Mouse (Mus musculus) MEL (cell line): ENCODE results near the gene Erh. TPM values are rescaled to one million over a fixed set of nuclear protein-coding genes. Genes with fewer than 3 reads are reported as not detected.

Experiments
- DNase-seq: peaks from one replicate; pipeline ENCODE4 v3.0.0; 2011; ENCODE audit warnings: low read depth, low spot score
- H3K27ac ChIP-seq: 2 replicates; pipeline ENCODE4 v1.5.1; 2012; ENCODE audit warnings: low read depth, mild to moderate bottlenecking, control low read depth, low read length, moderate library complexity; ENCODE audit not compliant: control insufficient read depth
- H3K27me3 ChIP-seq, 2 experiments: fragments of 150-350 bp in 1 of 2; sonication (generic) in 1 of 2; 2 replicates each; pipeline ENCODE4 v1.6.1; 2012; ENCODE audit warnings: low read length in 2 of 2, mild to moderate bottlenecking in 2 of 2, improper control_type of control experiment in 1 of 2, moderate library complexity in 1 of 2; ENCODE audit not compliant: insufficient read depth in 2 of 2, control insufficient read depth in 1 of 2
- H3K36me3 ChIP-seq, 2 experiments: 2 replicates each; pipeline ENCODE4 v1.6.1; 2012 to 2014; ENCODE audit warnings: low read length in 2 of 2, improper control_type of control experiment in 1 of 2, inconsistent platforms in 1 of 2, mild to moderate bottlenecking in 1 of 2; ENCODE audit not compliant: insufficient read depth in 2 of 2, control insufficient read depth in 1 of 2
- H3K4me1 ChIP-seq, 2 experiments: fragments of 150-350 bp in 1 of 2; sonication (generic) in 1 of 2; 2 replicates each; pipeline ENCODE4 v1.6.1; 2012; ENCODE audit warnings: low read length in 2 of 2, improper control_type of control experiment in 1 of 2, mild to moderate bottlenecking in 1 of 2; ENCODE audit not compliant: insufficient read depth in 2 of 2, control insufficient read depth in 1 of 2
- H3K4me3 ChIP-seq, 2 experiments: fragments of 150-350 bp in 1 of 2; sonication (generic) in 1 of 2; 2 replicates each; pipeline ENCODE4 v1.5.1; 2012; ENCODE audit warnings: low read depth in 2 of 2, low read length in 2 of 2, mild to moderate bottlenecking in 2 of 2, moderate library complexity in 2 of 2, control low read depth in 1 of 2, improper control_type of control experiment in 1 of 2; ENCODE audit not compliant: control insufficient read depth in 1 of 2, insufficient read depth in 1 of 2
- H3K79me2 ChIP-seq: 2 replicates; pipeline ENCODE4 v1.6.1; 2012; ENCODE audit warnings: mild to moderate bottlenecking, low read length, moderate library complexity; ENCODE audit not compliant: control insufficient read depth, poor library complexity, insufficient read depth
- H3K9ac ChIP-seq: 2 replicates; pipeline ENCODE4 v1.6.1; 2012; ENCODE audit warnings: low read depth, mild to moderate bottlenecking, control low read depth, low read length, moderate library complexity; ENCODE audit not compliant: control insufficient read depth, poor library complexity, severe bottlenecking
- H3K9me3 ChIP-seq: fragments of 150-350 bp; sonication (generic); replicated peaks from 2 replicates; pipeline ENCODE4 v1.6.1; 2012; ENCODE audit warnings: mild to moderate bottlenecking, low read length, improper control_type of control experiment, moderate library complexity; ENCODE audit not compliant: insufficient read depth
- BHLHE40 ChIP-seq: IDR thresholded peaks from 2 replicates; pipeline ENCODE4 v1.6.1; 2012; ENCODE audit warnings: low read depth, mild to moderate bottlenecking, inconsistent platforms, low read length, improper control_type of control experiment, borderline replicate concordance
- CHD2 ChIP-seq: IDR thresholded peaks from 2 replicates; pipeline ENCODE4 v1.6.1; 2011; ENCODE audit warnings: low read length, improper control_type of control experiment
- CTCF ChIP-seq, 3 experiments: IDR thresholded peaks in 2 of 3; conservative IDR thresholded peaks in 1 of 3; 2 replicates each; pipeline ENCODE4 v1.5.1; 2011 to 2012; ENCODE audit warnings: low read length in 3 of 3, low read depth in 2 of 3, mild to moderate bottlenecking in 2 of 3, improper control_type of control experiment in 1 of 3, inconsistent platforms in 1 of 3, mixed read lengths in 1 of 3, moderate library complexity in 1 of 3; ENCODE audit not compliant: control insufficient read depth in 1 of 3, insufficient read depth in 1 of 3, poor library complexity in 1 of 3, severe bottlenecking in 1 of 3
- EP300 ChIP-seq, 2 experiments: IDR thresholded peaks; 2 replicates each; pipeline ENCODE4 v1.6.1; 2011; ENCODE audit warnings: improper control_type of control experiment in 2 of 2, low read length in 2 of 2, low read depth in 1 of 2, mild to moderate bottlenecking in 1 of 2
- JUND ChIP-seq: IDR thresholded peaks from 2 replicates; pipeline ENCODE4 v1.6.1; 2011; ENCODE audit warnings: low read depth, mild to moderate bottlenecking, improper control_type of control experiment, low read length
- MAFK ChIP-seq: IDR thresholded peaks from 2 replicates; pipeline ENCODE4 v1.6.1; 2011; ENCODE audit warnings: low read depth, mild to moderate bottlenecking, low read length, improper control_type of control experiment, borderline replicate concordance
- MEF2A ChIP-seq: IDR thresholded peaks from 2 replicates; pipeline ENCODE4 v1.6.1; 2014; ENCODE audit warnings: low read depth, mild to moderate bottlenecking, inconsistent platforms, low read length, improper control_type of control experiment; ENCODE audit not compliant: poor library complexity, insufficient replicate concordance, severe bottlenecking; ENCODE audit errors: extremely low read depth
- MYC ChIP-seq: IDR thresholded peaks from 2 replicates; pipeline ENCODE4 v1.6.1; 2011; ENCODE audit warnings: low read depth, mild to moderate bottlenecking, low read length, improper control_type of control experiment, moderate library complexity
- POLR2A ChIP-seq, 2 experiments: IDR thresholded peaks; 2 replicates each; pipeline ENCODE4 v1.6.1; 2011 to 2012; ENCODE audit warnings: low read length in 2 of 2, mild to moderate bottlenecking in 2 of 2, control low read depth in 1 of 2, improper control_type of control experiment in 1 of 2, low read depth in 1 of 2, moderate library complexity in 1 of 2; ENCODE audit not compliant: control insufficient read depth in 1 of 2, insufficient read depth in 1 of 2, poor library complexity in 1 of 2
- POLR2AphosphoS5 ChIP-seq: IDR thresholded peaks from 2 replicates; pipeline ENCODE4 v1.6.1; 2012; ENCODE audit warnings: low read depth, borderline replicate concordance, mild to moderate bottlenecking, inconsistent platforms, low read length, moderate library complexity, mixed read lengths
- RCOR1 ChIP-seq: IDR thresholded peaks from 2 replicates; pipeline ENCODE4 v1.6.1; 2012; ENCODE audit warnings: low read depth, mild to moderate bottlenecking, inconsistent platforms, low read length, improper control_type of control experiment
- SMC3 ChIP-seq: IDR thresholded peaks from 2 replicates; pipeline ENCODE4 v1.6.1; 2011; ENCODE audit warnings: low read depth, low read length, improper control_type of control experiment
- TCF12 ChIP-seq: IDR thresholded peaks from 2 replicates; pipeline ENCODE4 v1.6.1; 2014; ENCODE audit warnings: low read depth, mild to moderate bottlenecking, inconsistent platforms, low read length, improper control_type of control experiment, moderate library complexity
- USF1 ChIP-seq: IDR thresholded peaks from 2 replicates; pipeline ENCODE4 v1.6.1; 2014; ENCODE audit warnings: low read depth, mild to moderate bottlenecking, inconsistent platforms, low read length, improper control_type of control experiment, moderate library complexity
- USF2 ChIP-seq, 2 experiments: IDR thresholded peaks; 2 replicates each; pipeline ENCODE4 v1.6.1; 2011 to 2012; ENCODE audit warnings: improper control_type of control experiment in 2 of 2, low read length in 2 of 2, borderline replicate concordance in 1 of 2, inconsistent platforms in 1 of 2, low read depth in 1 of 2, mild to moderate bottlenecking in 1 of 2; ENCODE audit not compliant: insufficient read depth in 1 of 2
- ZKSCAN1 ChIP-seq: IDR thresholded peaks from 2 replicates; pipeline ENCODE4 v1.6.1; 2012; ENCODE audit warnings: low read depth, mild to moderate bottlenecking, inconsistent platforms, low read length, improper control_type of control experiment, moderate library complexity
- polyA plus RNA-seq, 2 experiments: library from polyadenylated mRNA; stranded (reverse) in 1 of 2; unstranded in 1 of 2; fragments of >175 nt in 1 of 2; fragments of >200 nt in 1 of 2; gene quantifications; 2 replicates each; pipeline versions ENCODE4 v1.2.1 to v1.2.4; 2012; ENCODE audit warnings: low replicate concordance in 2 of 2, low read depth in 1 of 2; ENCODE audit not compliant: insufficient read length in 2 of 2, insufficient read depth in 1 of 2, missing spikeins in 1 of 2
- total RNA-seq: library from RNA; depleted of rRNA; stranded (reverse); fragments of 300-350 nt; gene quantifications from 2 replicates; pipeline ENCODE4 v1.2.3, GENCODE M21; 2012

Gene Erh
- total and polyA plus RNA-seq, 3 experiments = 299 to 343 TPM; not detected in 1

- Histone ChIP-seq H3K27ac (no peak overlapping the region), H3K36me3 (peaks cover 7 to 8% of the 10 kb centered on the region in 2 experiments), H3K4me3 (no peak overlapping the region), H3K9ac (no peak overlapping the region), H3K4me1 (peaks cover 2 to 3% of the 10 kb centered on the region in 2 experiments; a peak in 2 of 4 replicates), H3K9me3 (no peaks in the 10 kb centered on the region), H3K27me3 (no peaks in the 10 kb centered on the region), H3K79me2 (peaks cover 4% of the 10 kb centered on the region; the same call in 1 of the 2 replicates)
- TF ChIP-seq USF1 = no peak
- no peak for TF ChIP-seq MYC
- DNase-seq = no peak
Measured at GRCm38 (mm10) chr12:80663935-80664334, 19.8 kb upstream of the Erh start.

- Histone ChIP-seq H3K9me3 (no peaks in the 10 kb centered on the region), H3K4me3 (no peak overlapping the region), H3K9ac (no peak overlapping the region), H3K27me3 (no peaks in the 10 kb centered on the region), H3K79me2 (peaks cover 5% of the 10 kb centered on the region), H3K4me1 (no peaks in the 10 kb centered on the region), H3K36me3 (peaks cover 0 to 8% of the 10 kb centered on the region in 2 experiments; a peak in 2 of 4 replicates), H3K27ac (no peak overlapping the region)
- TF ChIP-seq ZKSCAN1 = no peak
- TF ChIP-seq POLR2A (IDR thresholded peaks at IDR 0.05; ENCODE audit: control insufficient read depth in 1 of 2, insufficient read depth in 1 of 2, low read depth in 1 of 2, low read length in 2 of 2, poor library complexity in 1 of 2) = no peak
- no peak for TF ChIP-seq CTCF (IDR thresholded peaks at IDR 0.05 in 2 of 3, conservative IDR thresholded peaks at IDR 0.05 in 1 of 3; ENCODE audit: control insufficient read depth in 1 of 3, insufficient read depth in 1 of 3, low read depth in 2 of 3, low read length in 3 of 3, poor library complexity in 1 of 3, severe bottlenecking in 1 of 3)
- no peak for TF ChIP-seq MEF2A
- TF ChIP-seq SMC3 = no peak
- no peak for TF ChIP-seq USF2 (IDR thresholded peaks at IDR 0.05; ENCODE audit: borderline replicate concordance in 1 of 2, insufficient read depth in 1 of 2, low read depth in 1 of 2, low read length in 2 of 2)
- TF ChIP-seq BHLHE40 = no peak
- no peak for TF ChIP-seq TCF12
- TF ChIP-seq JUND = no peak
- TF ChIP-seq EP300 (IDR thresholded peaks at IDR 0.05; ENCODE audit: low read depth in 1 of 2, low read length in 2 of 2) = no peak
- no peak for TF ChIP-seq POLR2AphosphoS5
- no peak for TF ChIP-seq CHD2
- no peak for DNase-seq
Measured at GRCm38 (mm10) chr12:80662322-80662721, 18.2 kb upstream of the Erh start.

- TF ChIP-seq RCOR1 = no peak
- TF ChIP-seq MAFK = no peak
- no peak overlapping the region for H3K9ac ChIP-seq
- no peaks in the 10 kb centered on the region for H3K27me3 ChIP-seq
- no peak overlapping the region for H3K27ac ChIP-seq
- no peak for DNase-seq
- no peaks in the 10 kb centered on the region for H3K9me3 ChIP-seq
- no peak overlapping the region for H3K4me3 ChIP-seq
- H3K36me3 ChIP-seq = peaks cover 0 to 2% of the 10 kb centered on the region in 2 experiments; a peak in 1 of 4 replicates
- peaks cover 7% of the 10 kb centered on the region for H3K79me2 ChIP-seq
- H3K4me1 ChIP-seq = no peaks in the 10 kb centered on the region
Measured at GRCm38 (mm10) chr12:80658661-80659060, 14.5 kb upstream of the Erh start.
